Mouse (Mus musculus) bone marrow macrophage, adult 2 months (primary cell): ENCODE measurements around the gene Tab1. TPM values are rescaled to one million over a fixed set of nuclear protein-coding genes. Genes with fewer than 3 reads are reported as not detected.

Source experiments
- H3K27ac ChIP-seq: 2 replicates; pipeline ENCODE4 v1.5.1; 2012; ENCODE audit warnings: low read depth, low read length; ENCODE audit not compliant: insufficient read depth
- H3K4me1 ChIP-seq: 2 replicates; pipeline ENCODE4 v1.6.1; 2012; ENCODE audit warnings: low read length; ENCODE audit not compliant: control insufficient read depth, insufficient read depth
- H3K4me3 ChIP-seq: 2 replicates; pipeline ENCODE4 v1.5.1; 2012; ENCODE audit warnings: mild to moderate bottlenecking, low read length, moderate library complexity; ENCODE audit not compliant: insufficient read depth
- CTCF ChIP-seq: IDR thresholded peaks from 2 replicates; pipeline ENCODE4 v1.5.1; 2012; ENCODE audit warnings: low read depth, mild to moderate bottlenecking, low read length, moderate library complexity
- POLR2A ChIP-seq: IDR thresholded peaks from 2 replicates; pipeline ENCODE4 v1.6.1; 2012; ENCODE audit warnings: mild to moderate bottlenecking, low read depth, low read length, borderline replicate concordance
- polyA plus RNA-seq: library from polyadenylated mRNA; stranded (reverse); fragments of >200 nt; gene quantifications from 2 replicates; pipeline ENCODE4 v1.2.4, GENCODE M21; 2012; ENCODE audit not compliant: missing spikeins, insufficient read depth, insufficient read length

Gene Tab1
- polyA plus RNA-seq, 1 experiment: 19.2 TPM

- Histone ChIP-seq H3K27ac (peak overlapping the region; percentile 1; the same call in 1 of the 2 replicates), H3K4me1 (peaks cover 32% of the 10 kb centered on the region), H3K4me3 (no peak overlapping the region)
- TF ChIP-seq CTCF (no peak), POLR2A (no peak)
Observed at GRCm38 (mm10) chr15:80094201-80094600, 38.7 kb upstream of the Tab1 start.

- H3K27ac ChIP-seq: peak overlapping the region; percentile 97
- peaks cover 41% of the 10 kb centered on the region for H3K4me1 ChIP-seq
- TF ChIP-seq CTCF (no peak), POLR2A (no peak)
Observed at GRCm38 (mm10) chr15:80095596-80095995, 37.3 kb upstream of the Tab1 start.

GRCm38 (mm10) chr15:80096406-80096805 lies 36.5 kb upstream of the Tab1 start:
- TF ChIP-seq POLR2A (no peak), CTCF (no peak)
- Histone ChIP-seq H3K4me1 (peaks cover 47% of the 10 kb centered on the region), H3K4me3 (peak overlapping the region; percentile 73), H3K27ac (peak overlapping the region; percentile 97)

More at GRCm38 (mm10) chr15:80095596-80095995, 37.3 kb upstream of the Tab1 start:
- peak overlapping the region; percentile 73 for H3K4me3 ChIP-seq

- TF ChIP-seq POLR2A: peak; percentile 32; the same call in 1 of the 2 replicates
- TF ChIP-seq CTCF: no peak
- Histone ChIP-seq H3K4me3 (peak overlapping the region; percentile 73), H3K4me1 (peaks cover 54% of the 10 kb centered on the region), H3K27ac (peak overlapping the region; percentile 97)
Observed at GRCm38 (mm10) chr15:80096946-80097881, 35.7 kb upstream of the Tab1 start.

- Histone ChIP-seq H3K4me1 (peaks cover 55% of the 10 kb centered on the region), H3K4me3 (peak overlapping the region; percentile 73), H3K27ac (peak overlapping the region; percentile 97)
- TF ChIP-seq POLR2A: no peak
- no peak for TF ChIP-seq CTCF
Observed at GRCm38 (mm10) chr15:80097999-80098461, 34.9 kb upstream of the Tab1 start.

GRCm38 (mm10) chr15:80098809-80099208 lies 34.1 kb upstream of the Tab1 start:
- Histone ChIP-seq H3K4me3 (peak overlapping the region; percentile 73), H3K27ac (peak overlapping the region; percentile 97)

GRCm38 (mm10) chr15:80099477-80099876 lies 33.5 kb upstream of the Tab1 start:
- peak overlapping the region; percentile 42 for H3K4me3 ChIP-seq
- peaks cover 64% of the 10 kb centered on the region for H3K4me1 ChIP-seq
- H3K27ac ChIP-seq: peak overlapping the region; percentile 97

More at GRCm38 (mm10) chr15:80098809-80099208, 34.1 kb upstream of the Tab1 start:
- H3K4me1 ChIP-seq: peaks cover 62% of the 10 kb centered on the region
- no peak for TF ChIP-seq CTCF
- no peak; the same call in 1 of the 2 replicates for TF ChIP-seq POLR2A

GRCm38 (mm10) chr15:80100196-80100595 lies 32.7 kb upstream of the Tab1 start:
- TF ChIP-seq CTCF (no peak), POLR2A (no peak)
- peak overlapping the region; percentile 97 for H3K27ac ChIP-seq

More at GRCm38 (mm10) chr15:80099477-80099876, 33.5 kb upstream of the Tab1 start:
- TF ChIP-seq CTCF (no peak), POLR2A (no peak)

GRCm38 (mm10) chr15:80100871-80101270 lies 32.1 kb upstream of the Tab1 start:
- no peak overlapping the region for H3K4me3 ChIP-seq
- peak overlapping the region; percentile 97 for H3K27ac ChIP-seq

More at GRCm38 (mm10) chr15:80100196-80100595, 32.7 kb upstream of the Tab1 start:
- Histone ChIP-seq H3K4me3 (no peak overlapping the region), H3K4me1 (peaks cover 68% of the 10 kb centered on the region)

GRCm38 (mm10) chr15:80101503-80101902 lies 31.4 kb upstream of the Tab1 start:
- Histone ChIP-seq H3K4me3 (no peak overlapping the region), H3K27ac (peak overlapping the region; percentile 97), H3K4me1 (peaks cover 65% of the 10 kb centered on the region)
- no peak for TF ChIP-seq CTCF
- TF ChIP-seq POLR2A: no peak

More at GRCm38 (mm10) chr15:80100871-80101270, 32.1 kb upstream of the Tab1 start:
- no peak for TF ChIP-seq POLR2A
- no peak for TF ChIP-seq CTCF
- peaks cover 65% of the 10 kb centered on the region for H3K4me1 ChIP-seq
